Mouse (Mus musculus) subcutaneous adipose tissue, adult 2 months (tissue): ENCODE measurements around the gene Gm8897. TPM values are rescaled to one million over a fixed set of nuclear protein-coding genes. Genes with fewer than 3 reads are reported as not detected.

Experiments
- polyA plus RNA-seq: library from polyadenylated mRNA; depleted of rRNA; stranded (reverse); fragments of >200 nt; gene quantifications from 2 replicates; pipeline ENCODE4 v1.2.3, GENCODE M21; 2012; ENCODE audit warnings: low replicate concordance; rRNA removed

Gm8897 gene
- polyA plus RNA-seq: not detected in 2 replicates

DNA sequence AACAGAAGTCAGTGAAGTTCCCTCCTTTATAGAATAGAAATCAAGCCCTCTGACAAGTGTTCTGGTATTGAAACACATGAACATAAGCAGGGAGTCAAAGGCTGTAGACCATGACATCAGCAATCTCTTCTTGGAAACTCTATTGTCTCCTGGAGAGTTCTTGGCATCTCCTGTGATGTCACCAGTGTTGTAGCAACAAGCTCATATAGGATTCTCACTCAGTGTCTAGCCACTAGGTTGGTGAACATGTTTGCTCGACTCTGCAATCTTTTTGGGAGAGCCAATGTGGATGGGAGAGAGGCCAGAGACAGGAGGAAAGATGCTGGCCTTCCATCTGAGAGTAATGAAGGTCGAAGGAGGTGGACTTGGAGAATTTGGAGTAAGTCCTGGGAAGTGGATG, at the start of gene Gm8897:
TSS of gene Gm8897 (plus strand) at position 301 of the 400 bp plus-strand sequence.

Other genes with a start within 250 kb of the Gm8897 start
- not detected in 2 replicates for gene Gm5861, start 233.3 kb upstream of the Gm8897 start, polyA plus RNA-seq
- gene Gm8890, start 160.4 kb upstream of the Gm8897 start, polyA plus RNA-seq: not detected in 2 replicates
- not detected in 2 replicates for gene Speer1, start 74.9 kb upstream of the Gm8897 start, polyA plus RNA-seq
- gene Gm8906, start 86.3 kb downstream of the Gm8897 start, polyA plus RNA-seq: not detected in 2 replicates
- gene Gm6460, start 178.5 kb downstream of the Gm8897 start, polyA plus RNA-seq: not detected in 2 replicates